Mouse (Mus musculus): ENCODE results near the gene H6pd. TPM values are rescaled to one million over a fixed set of nuclear protein-coding genes. Genes with fewer than 3 reads are reported as not detected.

Gene H6pd
- polyA plus RNA-seq, 1 experiment from 2014 or later, result 11.8 TPM

- no peak overlapping the region for H3K4me2 ChIP-seq (replicated peaks; ENCODE audit: low read depth)
- H3K4me1 ChIP-seq (replicated peaks; ENCODE audit: control insufficient read depth, insufficient read depth), result peaks cover 10% of the 10 kb centered on the region
- H3K9ac ChIP-seq (ENCODE audit: low read length), result no peak overlapping the region
- peaks cover 2% of the 10 kb centered on the region; the same call in 1 of the 2 replicates for H3K36me3 ChIP-seq (ENCODE audit: control insufficient read depth, insufficient read depth, low read length)
- H3K27me3 ChIP-seq (ENCODE audit: control insufficient read depth, insufficient read depth, low read length), result no peaks in the 10 kb centered on the region
- no peak overlapping the region for H3K4me3 ChIP-seq (ENCODE audit: low read depth, low read length)
- no peaks in the 10 kb centered on the region for H3K9me3 ChIP-seq (ENCODE audit: control insufficient read depth, low read length)
- no peak for DNase-seq (ENCODE audit: low spot score)
- WGBS, result 38% methylated on average over 9 of the region's 9 CpGs
- ATAC-seq (ENCODE audit: low FRiP score, low TSS enrichment), result no peak
- peak overlapping the region; percentile 20; the same call in 1 of the 2 replicates for H3K27ac ChIP-seq (replicated peaks)
- TF ChIP-seq EP300 (optimal IDR thresholded peaks at IDR 0.05) (no peak), CTCF (IDR thresholded peaks at IDR 0.05; ENCODE audit: low read depth) (no peak)
Measured at GRCm38 (mm10) chr4:149990954-149991633, 17.7 kb downstream of the H6pd start.

- no peak for TF ChIP-seq EP300 (optimal IDR thresholded peaks at IDR 0.05)
- no peak for TF ChIP-seq CTCF (IDR thresholded peaks at IDR 0.05; ENCODE audit: low read depth)
- H3K27ac ChIP-seq (replicated peaks), result peak overlapping the region; percentile 61
- H3K4me1 ChIP-seq (replicated peaks; ENCODE audit: control insufficient read depth, insufficient read depth), result peaks cover 10% of the 10 kb centered on the region
- WGBS, result 31% methylated on average over 8 of the region's 8 CpGs
- H3K36me3 ChIP-seq (ENCODE audit: control insufficient read depth, insufficient read depth, low read length), result peaks cover 2% of the 10 kb centered on the region; the same call in 1 of the 2 replicates
- H3K4me3 ChIP-seq (ENCODE audit: low read depth, low read length), result no peak overlapping the region
- ATAC-seq (ENCODE audit: low FRiP score, low TSS enrichment) (0 out of 2 replicates have a peak, but pooled peaks have one; percentile 8), DNase-seq (ENCODE audit: low spot score) (peak; percentile 58)
- no peak overlapping the region for H3K9ac ChIP-seq (ENCODE audit: low read length)
- H3K9me3 ChIP-seq (ENCODE audit: control insufficient read depth, low read length), result no peaks in the 10 kb centered on the region
- H3K27me3 ChIP-seq (ENCODE audit: control insufficient read depth, insufficient read depth, low read length), result no peaks in the 10 kb centered on the region
- H3K4me2 ChIP-seq (replicated peaks; ENCODE audit: low read depth), result no peak overlapping the region
Measured at GRCm38 (mm10) chr4:149990212-149990953, 18.4 kb downstream of the H6pd start.

- Histone ChIP-seq H3K4me2 (replicated peaks; ENCODE audit: low read depth) (peak overlapping the region; percentile 54), H3K9ac (ENCODE audit: low read length) (no peak overlapping the region), H3K4me1 (replicated peaks; ENCODE audit: control insufficient read depth, insufficient read depth) (peaks cover 10% of the 10 kb centered on the region), H3K4me3 (ENCODE audit: low read depth, low read length) (peak overlapping the region; percentile 12; the same call in 1 of the 2 replicates), H3K27me3 (ENCODE audit: control insufficient read depth, insufficient read depth, low read length) (no peaks in the 10 kb centered on the region), H3K9me3 (ENCODE audit: control insufficient read depth, low read length) (no peaks in the 10 kb centered on the region), H3K36me3 (ENCODE audit: control insufficient read depth, insufficient read depth, low read length) (peaks cover 2% of the 10 kb centered on the region; the same call in 1 of the 2 replicates), H3K27ac (replicated peaks) (peak overlapping the region; percentile 78)
- 5% methylated on average over 21 of the region's 21 CpGs for WGBS
- DNase-seq (ENCODE audit: low spot score) (peak; percentile 95), ATAC-seq (ENCODE audit: low FRiP score, low TSS enrichment) (peak; percentile 93)
- no peak for TF ChIP-seq EP300 (optimal IDR thresholded peaks at IDR 0.05)
- no peak for TF ChIP-seq CTCF (IDR thresholded peaks at IDR 0.05; ENCODE audit: low read depth)
Measured at GRCm38 (mm10) chr4:149988931-149989556, 19.8 kb downstream of the H6pd start.

GRCm38 (mm10) chr4:149988301-149988700 is 20.5 kb downstream of the H6pd start:
- peaks cover 10% of the 10 kb centered on the region for H3K4me1 ChIP-seq (replicated peaks; ENCODE audit: control insufficient read depth, insufficient read depth)
- H3K27ac ChIP-seq (replicated peaks), result no peak overlapping the region
- TF ChIP-seq EP300 (optimal IDR thresholded peaks at IDR 0.05), result no peak
- TF ChIP-seq CTCF (IDR thresholded peaks at IDR 0.05; ENCODE audit: low read depth), result no peak
- H3K27me3 ChIP-seq (ENCODE audit: control insufficient read depth, insufficient read depth, low read length), result no peaks in the 10 kb centered on the region
- H3K9me3 ChIP-seq (ENCODE audit: control insufficient read depth, low read length), result no peaks in the 10 kb centered on the region
- ATAC-seq (ENCODE audit: low FRiP score, low TSS enrichment), result no peak
- DNase-seq (ENCODE audit: low spot score), result no peak
- 0 out of 2 replicates have a peak overlapping the region, but pooled peaks have one; percentile 4 for H3K9ac ChIP-seq (ENCODE audit: low read length)
- no peak overlapping the region for H3K4me3 ChIP-seq (ENCODE audit: low read depth, low read length)
- 88% methylated on average over 6 of the region's 6 CpGs for WGBS
- peak overlapping the region; percentile 54 for H3K4me2 ChIP-seq (replicated peaks; ENCODE audit: low read depth)
- H3K36me3 ChIP-seq (ENCODE audit: control insufficient read depth, insufficient read depth, low read length), result peaks cover 5% of the 10 kb centered on the region; the same call in 1 of the 2 replicates

GRCm38 (mm10) chr4:149986671-149987417 is 22.0 kb downstream of the H6pd start:
- WGBS, result 75% methylated on average over 10 of the region's 10 CpGs
- TF ChIP-seq EP300 (optimal IDR thresholded peaks at IDR 0.05), result no peak
- no peak for TF ChIP-seq CTCF (IDR thresholded peaks at IDR 0.05; ENCODE audit: low read depth)
- H3K9ac ChIP-seq (ENCODE audit: low read length), result no peak overlapping the region
- no peak overlapping the region for H3K27ac ChIP-seq (replicated peaks)
- no peaks in the 10 kb centered on the region for H3K27me3 ChIP-seq (ENCODE audit: control insufficient read depth, insufficient read depth, low read length)
- H3K36me3 ChIP-seq (ENCODE audit: control insufficient read depth, insufficient read depth, low read length), result peaks cover 10% of the 10 kb centered on the region
- ATAC-seq (ENCODE audit: low FRiP score, low TSS enrichment) (no peak), DNase-seq (ENCODE audit: low spot score) (no peak)
- H3K4me3 ChIP-seq (ENCODE audit: low read depth, low read length), result no peak overlapping the region
- H3K4me2 ChIP-seq (replicated peaks; ENCODE audit: low read depth), result no peak overlapping the region
- H3K4me1 ChIP-seq (replicated peaks; ENCODE audit: control insufficient read depth, insufficient read depth), result peaks cover 10% of the 10 kb centered on the region
- no peaks in the 10 kb centered on the region for H3K9me3 ChIP-seq (ENCODE audit: control insufficient read depth, low read length)
